Mouse (Mus musculus) thymus, adult 2 months (tissue): ENCODE measurements at regions not wholly inside any gene's neighbourhood (a gene's known extent, or its start where the extent isn't known, plus 50 kb on each side); places are given as distances from the start of the nearest gene placed in this dataset.

ENCODE experiments used
- CTCF ChIP-seq: fragments of 200-500 bp; IDR thresholded peaks from 2 replicates; pipeline ENCODE4 v1.5.1; 2012; ENCODE audit warnings: mild to moderate bottlenecking, control low read depth, low read length, moderate library complexity, borderline replicate concordance; ENCODE audit not compliant: control insufficient read depth, poor library complexity, insufficient read depth; ENCODE audit errors: extremely low read depth
- POLR2A ChIP-seq: fragments of 200-500 bp; IDR thresholded peaks from 2 replicates; pipeline ENCODE4 v1.6.1; 2012; ENCODE audit warnings: mild to moderate bottlenecking, low read length, control low read depth, moderate library complexity; ENCODE audit not compliant: control insufficient read depth, poor library complexity, insufficient read depth; ENCODE audit errors: extremely low read depth

DNA sequence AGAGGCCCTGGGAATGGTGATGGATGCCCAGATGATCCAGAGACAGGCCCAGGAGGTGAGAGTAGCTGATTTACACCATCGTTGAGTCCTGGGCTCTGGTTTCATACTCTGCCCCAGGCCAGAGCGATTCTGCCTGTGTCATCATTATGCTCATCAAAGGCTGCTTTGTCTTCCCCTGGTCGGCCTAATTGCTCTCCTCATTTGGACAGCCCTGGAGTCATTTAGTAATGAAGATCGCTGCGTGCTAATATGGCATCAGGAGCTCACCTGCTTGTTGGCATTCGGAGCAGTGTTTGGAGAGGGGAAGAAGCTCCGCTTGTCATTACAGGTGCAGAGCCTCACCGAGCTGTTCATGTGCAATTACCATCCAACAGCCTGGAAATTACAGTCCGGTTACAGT lies 138.9 kb upstream of the Wscd1 start:
- no peak for TF ChIP-seq CTCF
- TF ChIP-seq POLR2A: no peak
